ENCODE assay signal across 8 mouse cellular contexts in genomic region chr17:48544722-48545121, GRCm38 (mm10).
DNase-seq lines count a peak whose midpoint lies in the region; ATAC-seq lines count a peak whose summit lies in the region.

No protein-coding gene starts in this region.

- peak; percentile 21 for DNase-seq in adrenal gland, postnatal 14 days
- DNase-seq in adrenal gland, postnatal 25 days: no peak
- DNase-seq in kidney, postnatal 14 days: peak; percentile 78
- DNase-seq in lung, postnatal 10 days: peak; percentile 56
- DNase-seq in left cerebral cortex, postnatal 14 days (ENCODE audit: low spot score in 2 of 2): no peak
- no peak for DNase-seq in spleen, postnatal 36 days (ENCODE audit: low spot score in 2 of 2)
- no peak for DNase-seq in layer of hippocampus, adult 9-11 months

- intact Hi-C loops in left cerebral cortex, postnatal 14 days (cut with DNase I): no loop called here

- ATAC-seq in granulocyte monocyte progenitor cell, adult 5-6 weeks (replicated peaks; ENCODE audit: poor library complexity, severe bottlenecking): peak; percentile 22

Comparison
In these comparisons a context has a peak if more than half of its experiments do, and no peak if none do; other contexts are left out.
1. DNase-seq: peak in adrenal gland, postnatal 14 days (single experiment), kidney, postnatal 14 days (single experiment) and lung, postnatal 10 days (single experiment); none in adrenal gland, postnatal 25 days (single experiment), left cerebral cortex, postnatal 14 days (0 of 2), spleen, postnatal 36 days (0 of 2) and layer of hippocampus, adult 9-11 months (single experiment).